Mouse (Mus musculus): ENCODE measurements around the gene Cbx6. TPM values are rescaled to one million over a fixed set of nuclear protein-coding genes. Genes with fewer than 3 reads are reported as not detected.

The Cbx6 gene
- polyA plus RNA-seq, 1 experiment, result 26.1 TPM

DNA sequence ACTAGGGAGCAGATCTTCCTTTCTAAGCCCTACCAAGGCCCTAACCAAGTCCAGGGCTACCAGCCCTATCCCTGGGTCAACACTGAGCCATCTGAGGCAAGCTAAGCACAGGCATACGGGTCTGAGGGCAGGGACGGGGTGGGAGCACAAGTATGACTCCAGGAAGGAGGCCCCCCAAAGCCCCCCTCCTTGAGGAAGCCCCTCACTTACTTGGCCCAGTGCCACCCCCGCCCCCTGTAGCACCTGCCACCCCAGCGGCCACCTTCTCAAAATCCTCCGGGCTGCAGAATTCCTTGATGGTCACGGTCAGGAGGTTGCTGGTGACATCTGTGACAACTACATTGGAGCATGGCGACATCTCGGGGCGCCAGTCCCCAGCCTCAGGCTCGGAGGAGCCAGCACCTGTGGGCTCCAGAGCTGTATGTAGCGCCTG is 6.7 kb downstream of the Cbx6 start:
- Histone ChIP-seq H3ac (ENCODE audit: control insufficient read depth, insufficient read length) (no peak overlapping the region), H3K4me3 (no peak overlapping the region), H3K4me2 (ENCODE audit: low read depth) (no peak overlapping the region), H3K36me3 (ENCODE audit: control insufficient read depth, insufficient read depth) (no peaks in the 10 kb centered on the region), H3K79me2 (ENCODE audit: control insufficient read depth, insufficient read depth) (peaks cover 7% of the 10 kb centered on the region), H3K27me3 (ENCODE audit: control insufficient read depth, insufficient read depth, insufficient read length) (no peaks in the 10 kb centered on the region)
- TF ChIP-seq MYOG (IDR thresholded peaks at IDR 0.05; ENCODE audit: control insufficient read depth in 1 of 3, insufficient read depth in 1 of 3, insufficient read length in 2 of 3, low read depth in 2 of 3) (no peak), POLR2A (IDR thresholded peaks at IDR 0.05; ENCODE audit: insufficient read length, low read depth) (no peak), E2F4 (IDR thresholded peaks at IDR 0.05; ENCODE audit: insufficient read depth) (no peak), MAX (IDR thresholded peaks at IDR 0.05; ENCODE audit: low read depth) (no peak), REST (IDR thresholded peaks at IDR 0.05; ENCODE audit: insufficient read depth, insufficient read length) (no peak), CEBPB (IDR thresholded peaks at IDR 0.05; ENCODE audit: insufficient read depth, poor library complexity, severe bottlenecking) (no peak), MYOD1 (IDR thresholded peaks at IDR 0.05; ENCODE audit: control insufficient read depth in 1 of 3, insufficient read length in 2 of 3, low read depth in 2 of 3) (no peak), TCF3 (IDR thresholded peaks at IDR 0.05; ENCODE audit: insufficient read length, low read depth) (no peak), POLR2AphosphoS2 (IDR thresholded peaks at IDR 0.05; ENCODE audit: insufficient read length, low read depth) (no peak)

DNA sequence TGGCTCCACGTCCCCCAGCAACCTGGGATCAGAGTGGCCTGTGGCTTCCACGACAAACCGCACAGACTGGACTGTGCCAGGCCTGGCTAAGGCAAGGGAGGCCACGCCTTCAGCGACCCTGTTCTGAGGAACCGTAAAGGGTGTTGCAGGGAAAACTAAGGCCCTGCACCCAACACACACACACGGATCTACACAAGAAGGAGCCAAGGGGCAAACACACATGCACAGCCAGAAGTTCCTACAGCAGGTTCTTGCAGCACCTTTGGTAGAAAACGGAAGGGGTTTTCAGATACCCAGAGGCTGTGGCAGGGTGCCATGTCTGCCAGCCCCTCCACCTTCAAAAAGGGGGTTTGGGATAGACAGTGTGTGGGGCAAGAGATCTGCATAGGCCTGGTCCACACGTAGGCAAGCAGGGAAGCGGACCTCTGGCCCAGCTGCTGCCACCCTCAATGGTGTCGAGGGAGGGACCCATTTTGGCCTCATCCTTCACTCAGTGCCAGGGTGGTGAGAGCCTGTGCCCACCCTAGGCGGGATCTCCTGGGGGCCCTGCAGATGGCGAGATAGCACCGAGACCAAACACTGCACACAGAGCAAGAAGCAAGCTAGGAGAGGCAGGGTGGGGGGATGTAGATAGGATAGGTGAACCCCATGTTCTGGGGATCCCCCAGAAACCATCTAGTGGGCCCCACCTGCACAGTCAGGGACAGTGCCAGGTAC is 7.3 kb downstream of the Cbx6 start:
- H3K27me3 ChIP-seq (ENCODE audit: control insufficient read depth, insufficient read depth, insufficient read length), result no peaks in the 10 kb centered on the region
- H3K36me3 ChIP-seq (ENCODE audit: control insufficient read depth, insufficient read depth), result no peaks in the 10 kb centered on the region
- H3K4me2 ChIP-seq (ENCODE audit: low read depth), result no peak overlapping the region
- no peak overlapping the region for H3K4me3 ChIP-seq
- TF ChIP-seq MYOG (IDR thresholded peaks at IDR 0.05; ENCODE audit: control insufficient read depth in 1 of 3, insufficient read depth in 1 of 3, insufficient read length in 2 of 3, low read depth in 2 of 3) (no peak), REST (IDR thresholded peaks at IDR 0.05; ENCODE audit: insufficient read depth, insufficient read length) (no peak), CEBPB (IDR thresholded peaks at IDR 0.05; ENCODE audit: insufficient read depth, poor library complexity, severe bottlenecking) (no peak), POLR2A (IDR thresholded peaks at IDR 0.05; ENCODE audit: insufficient read length, low read depth) (no peak), MAX (IDR thresholded peaks at IDR 0.05; ENCODE audit: low read depth) (no peak), POLR2AphosphoS2 (IDR thresholded peaks at IDR 0.05; ENCODE audit: insufficient read length, low read depth) (no peak), MYOD1 (IDR thresholded peaks at IDR 0.05; ENCODE audit: control insufficient read depth in 1 of 3, insufficient read length in 2 of 3, low read depth in 2 of 3) (no peak), E2F4 (IDR thresholded peaks at IDR 0.05; ENCODE audit: insufficient read depth) (no peak)
- no peak overlapping the region for H3ac ChIP-seq (ENCODE audit: control insufficient read depth, insufficient read length)
- peaks cover 1% of the 10 kb centered on the region for H3K79me2 ChIP-seq (ENCODE audit: control insufficient read depth, insufficient read depth)

DNA sequence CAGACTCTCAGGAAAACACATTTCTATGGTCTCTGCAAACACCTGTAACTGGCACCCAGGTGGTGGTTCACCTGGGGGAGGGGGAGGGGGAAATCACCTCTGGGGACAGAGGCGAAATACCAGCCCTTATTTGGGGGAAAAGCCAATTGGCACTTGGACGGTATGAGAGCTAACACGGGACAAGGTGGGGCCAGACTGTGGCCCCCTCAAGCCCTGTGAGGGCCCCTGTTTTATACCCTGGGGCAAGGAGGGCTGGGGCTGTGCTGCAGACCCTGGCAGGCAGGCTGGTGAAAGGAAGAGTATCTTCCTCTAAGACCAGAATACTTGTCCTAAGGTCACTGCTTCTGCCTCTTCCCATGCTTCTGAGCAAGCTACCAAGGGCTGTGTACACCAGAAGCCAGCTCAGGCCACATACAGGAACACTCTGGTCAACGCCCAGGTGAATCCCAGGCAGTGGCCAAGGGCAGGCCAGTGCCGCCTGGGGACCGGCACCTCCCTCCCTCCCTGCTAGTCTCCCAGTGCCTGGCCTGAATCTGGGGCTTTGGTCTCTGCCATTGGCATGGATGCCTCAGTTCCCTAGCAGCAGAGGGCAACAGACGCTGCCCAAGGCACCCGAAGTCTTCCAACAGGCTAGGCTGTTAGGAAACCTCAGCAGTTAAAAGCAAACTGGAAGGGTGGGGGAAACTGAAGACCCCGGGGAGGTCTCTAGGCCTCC is 8.1 kb downstream of the Cbx6 start:
- H3K79me2 ChIP-seq (ENCODE audit: control insufficient read depth, insufficient read depth), result no peaks in the 10 kb centered on the region
- H3ac ChIP-seq (ENCODE audit: control insufficient read depth, insufficient read length), result no peak overlapping the region
- TF ChIP-seq REST (IDR thresholded peaks at IDR 0.05; ENCODE audit: insufficient read depth, insufficient read length), result no peak
- TF ChIP-seq POLR2AphosphoS2 (IDR thresholded peaks at IDR 0.05; ENCODE audit: insufficient read length, low read depth), result peak; percentile 16
- TF ChIP-seq MYOD1 (IDR thresholded peaks at IDR 0.05; ENCODE audit: control insufficient read depth in 1 of 3, insufficient read length in 2 of 3, low read depth in 2 of 3), result no peak
- H3K4me2 ChIP-seq (ENCODE audit: low read depth), result no peak overlapping the region
- no peaks in the 10 kb centered on the region for H3K27me3 ChIP-seq (ENCODE audit: control insufficient read depth, insufficient read depth, insufficient read length)
- no peak overlapping the region for H3K4me3 ChIP-seq
- no peaks in the 10 kb centered on the region for H3K36me3 ChIP-seq (ENCODE audit: control insufficient read depth, insufficient read depth)

DNA sequence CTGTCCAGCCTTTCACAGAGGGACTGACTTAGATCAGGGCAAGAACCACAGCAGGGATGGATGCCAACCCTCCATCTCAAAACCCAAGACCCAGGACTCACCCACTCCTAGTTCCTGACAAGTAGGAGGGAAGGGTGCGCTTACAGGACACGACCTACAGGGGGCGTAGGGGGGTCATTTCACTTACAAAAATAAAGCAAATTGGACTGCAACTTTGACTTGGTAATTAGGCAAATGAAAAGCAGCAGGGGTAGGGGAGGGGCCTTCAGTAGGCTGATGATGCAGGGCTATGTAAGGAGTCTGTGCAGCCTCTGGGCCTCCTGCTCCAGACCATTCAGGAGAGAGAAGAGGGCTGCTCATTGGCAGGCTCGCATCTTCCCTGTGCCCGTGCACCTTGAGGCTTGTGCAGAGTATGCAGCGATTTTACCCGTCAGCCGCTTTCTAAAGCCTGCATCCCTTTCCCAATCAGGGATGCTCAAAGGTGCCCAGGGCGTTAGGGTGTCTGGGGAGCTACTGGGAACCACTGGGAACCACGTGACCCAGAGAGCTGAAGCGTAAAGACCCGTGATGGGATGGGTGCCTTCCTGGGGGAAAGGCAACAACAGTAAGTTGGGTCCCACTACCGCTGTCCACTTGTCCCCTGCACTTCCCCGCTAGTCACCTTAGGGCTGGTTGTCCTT is 9.2 kb downstream of the Cbx6 start:
- H3K4me3 ChIP-seq, result no peak overlapping the region
- no peak overlapping the region for H3K4me2 ChIP-seq (ENCODE audit: low read depth)
- no peak overlapping the region for H3ac ChIP-seq (ENCODE audit: control insufficient read depth, insufficient read length)
- TF ChIP-seq TCF12 (IDR thresholded peaks at IDR 0.05; ENCODE audit: insufficient read depth, poor library complexity, severe bottlenecking), result no peak
- peak; percentile 60 for TF ChIP-seq POLR2AphosphoS2 (IDR thresholded peaks at IDR 0.05; ENCODE audit: insufficient read length, low read depth)
- no peaks in the 10 kb centered on the region for H3K27me3 ChIP-seq (ENCODE audit: control insufficient read depth, insufficient read depth, insufficient read length)
- H3K79me2 ChIP-seq (ENCODE audit: control insufficient read depth, insufficient read depth), result no peaks in the 10 kb centered on the region
- no peaks in the 10 kb centered on the region for H3K36me3 ChIP-seq (ENCODE audit: control insufficient read depth, insufficient read depth)

DNA sequence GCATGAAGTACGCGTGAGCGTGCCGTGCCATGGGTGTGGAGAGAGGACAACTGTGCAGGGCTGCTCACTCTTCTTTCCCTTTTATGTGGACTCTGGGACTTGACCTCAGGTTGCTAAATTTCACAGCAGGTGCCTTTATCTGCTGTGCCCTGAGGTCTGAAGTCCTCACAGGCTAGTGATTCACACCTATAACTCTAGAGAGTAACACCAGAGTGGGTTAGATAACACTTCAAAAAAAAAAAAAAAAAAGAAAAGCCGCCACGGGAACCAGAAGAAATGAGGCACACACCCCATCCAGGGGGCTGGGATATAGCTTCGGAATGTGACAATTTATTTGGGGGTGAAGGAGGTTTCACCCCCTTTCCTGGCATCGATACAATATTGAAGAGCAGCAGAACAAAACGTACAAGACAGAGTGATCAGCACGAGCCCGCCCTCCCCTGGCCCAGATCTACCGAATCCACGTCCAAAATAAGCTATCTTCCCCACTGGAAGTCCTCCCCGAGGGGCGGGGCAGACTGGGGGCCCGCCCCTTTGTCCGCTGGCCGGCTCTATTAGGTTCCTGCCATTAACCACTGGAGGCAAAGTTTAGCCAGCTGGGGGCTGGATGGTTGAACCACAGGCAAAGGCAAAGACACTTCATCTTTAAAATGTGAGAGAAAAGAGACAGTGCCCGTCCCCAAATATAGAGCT is 10.8 kb downstream of the Cbx6 start:
- H3K79me2 ChIP-seq (ENCODE audit: control insufficient read depth, insufficient read depth), result no peaks in the 10 kb centered on the region
- no peak overlapping the region for H3K4me3 ChIP-seq
- no peaks in the 10 kb centered on the region for H3K36me3 ChIP-seq (ENCODE audit: control insufficient read depth, insufficient read depth)
- H3ac ChIP-seq (ENCODE audit: control insufficient read depth, insufficient read length), result no peak overlapping the region
- TF ChIP-seq MYOD1 (IDR thresholded peaks at IDR 0.05; ENCODE audit: control insufficient read depth in 1 of 3, insufficient read length in 2 of 3, low read depth in 2 of 3), result no peak
- TF ChIP-seq REST (IDR thresholded peaks at IDR 0.05; ENCODE audit: insufficient read depth, insufficient read length), result no peak
- no peak for TF ChIP-seq USF1 (IDR thresholded peaks at IDR 0.05; ENCODE audit: low read depth)
- no peak for TF ChIP-seq SRF (IDR thresholded peaks at IDR 0.05; ENCODE audit: control insufficient read depth, insufficient read length, low read depth)
- TF ChIP-seq CEBPB (IDR thresholded peaks at IDR 0.05; ENCODE audit: insufficient read depth, poor library complexity, severe bottlenecking), result no peak
- H3K4me2 ChIP-seq (ENCODE audit: low read depth), result no peak overlapping the region
- H3K27me3 ChIP-seq (ENCODE audit: control insufficient read depth, insufficient read depth, insufficient read length), result no peaks in the 10 kb centered on the region
